Mouse (Mus musculus): Measurements from ENCODE around the gene Ccdc32.

The Ccdc32 gene

DNA sequence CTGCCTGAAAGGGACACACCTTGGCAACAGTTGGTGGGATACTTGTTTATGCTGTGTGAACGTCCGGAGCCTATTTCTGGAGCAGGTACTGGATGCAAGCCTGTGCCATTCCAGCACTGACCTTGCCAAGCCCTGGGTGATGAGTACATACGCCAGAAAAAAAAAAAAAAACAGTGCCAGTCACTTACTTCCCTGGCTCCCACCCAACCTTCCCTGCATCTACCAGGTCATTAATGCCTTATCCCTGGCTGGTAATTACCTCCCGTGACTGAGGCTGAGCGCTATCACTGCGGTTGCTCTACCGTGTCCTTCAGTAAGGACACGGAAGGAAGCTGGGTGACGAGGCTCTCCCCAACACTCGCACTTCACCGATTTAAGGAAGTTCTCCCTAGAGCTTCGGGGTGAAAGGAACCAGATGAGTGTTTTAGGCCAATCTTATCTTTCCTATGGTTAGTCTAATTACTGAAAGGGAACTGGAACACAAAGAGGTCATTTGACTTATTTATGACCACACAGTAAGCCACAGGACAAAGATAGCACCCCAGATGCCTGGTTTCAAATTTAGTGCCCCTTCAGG is 13.5 kb downstream of the Ccdc32 start:
- peak; percentile 29 for DNase-seq (ENCODE audit: low read depth)

DNA sequence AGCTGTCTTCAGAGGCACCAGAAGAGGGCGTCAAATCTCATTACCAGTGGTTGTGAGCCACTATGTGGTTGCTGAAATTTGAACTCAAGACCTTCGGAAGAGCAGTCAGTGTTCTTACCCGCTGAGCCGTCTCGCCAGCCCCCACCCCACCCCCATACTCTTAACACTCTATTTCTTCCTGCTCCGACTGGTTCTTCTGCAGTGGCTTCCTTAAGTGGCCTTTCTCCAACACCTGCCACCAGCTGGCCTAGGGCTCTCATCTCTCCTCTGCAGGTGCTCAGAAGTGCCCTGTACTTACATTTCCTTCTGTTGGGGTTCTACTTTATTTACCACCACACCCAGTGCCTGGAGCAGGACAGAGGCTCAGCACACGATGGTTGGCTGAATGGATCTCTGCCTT is 14.2 kb downstream of the Ccdc32 start:
- DNase-seq (ENCODE audit: low read depth): no peak

- no peak for DNase-seq (ENCODE audit: low read depth)
Observed at GRCm38 (mm10) chr2:119009376-119009775, 19.8 kb downstream of the Ccdc32 start.

GRCm38 (mm10) chr2:119006886-119007285 is 22.3 kb downstream of the Ccdc32 start:
- no peak for DNase-seq (ENCODE audit: low read depth)

GRCm38 (mm10) chr2:118999025-118999639 is 30.1 kb downstream of the Ccdc32 start:
- DNase-seq (ENCODE audit: low read depth): no peak

DNA sequence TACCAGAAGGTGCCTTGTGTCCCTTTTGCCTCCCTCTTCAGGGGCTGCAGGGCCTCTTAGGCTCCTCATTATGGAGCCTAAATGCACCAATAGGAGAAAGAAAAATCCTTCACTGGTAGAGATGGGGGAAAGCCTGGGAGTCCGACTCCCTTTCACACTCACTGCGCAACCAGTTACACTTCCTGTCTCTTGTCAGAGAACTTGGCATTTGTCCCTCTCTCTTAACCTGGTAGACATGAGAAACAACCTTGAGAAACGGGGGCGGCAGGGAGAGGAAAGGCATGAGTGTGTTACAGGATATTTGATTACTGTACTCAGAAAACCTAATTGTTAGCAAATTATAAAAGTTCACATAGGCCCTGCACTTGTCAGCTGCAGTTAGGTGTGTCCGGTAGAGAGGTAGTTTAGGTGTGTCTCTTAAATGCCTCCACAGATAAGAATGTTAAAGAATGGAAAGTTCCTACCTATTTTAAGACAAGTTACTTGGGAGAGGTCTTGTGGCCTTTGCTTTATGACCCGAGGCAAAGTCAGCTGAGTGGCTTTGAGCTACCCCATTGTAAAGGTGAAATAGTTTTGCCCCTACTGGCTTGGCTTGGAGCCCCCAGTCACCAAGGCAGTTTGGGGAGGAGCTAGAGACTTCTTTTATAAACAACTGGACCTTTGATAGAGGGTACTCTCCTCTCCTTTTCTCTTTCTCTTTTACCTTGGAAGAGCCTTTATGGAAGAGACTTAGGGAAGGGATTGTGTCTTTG is 30.9 kb downstream of the Ccdc32 start:
- no peak for DNase-seq (ENCODE audit: low read depth)

- no peak for DNase-seq (ENCODE audit: low read depth)
Observed at GRCm38 (mm10) chr2:118996798-118997105, 32.4 kb downstream of the Ccdc32 start.

DNA sequence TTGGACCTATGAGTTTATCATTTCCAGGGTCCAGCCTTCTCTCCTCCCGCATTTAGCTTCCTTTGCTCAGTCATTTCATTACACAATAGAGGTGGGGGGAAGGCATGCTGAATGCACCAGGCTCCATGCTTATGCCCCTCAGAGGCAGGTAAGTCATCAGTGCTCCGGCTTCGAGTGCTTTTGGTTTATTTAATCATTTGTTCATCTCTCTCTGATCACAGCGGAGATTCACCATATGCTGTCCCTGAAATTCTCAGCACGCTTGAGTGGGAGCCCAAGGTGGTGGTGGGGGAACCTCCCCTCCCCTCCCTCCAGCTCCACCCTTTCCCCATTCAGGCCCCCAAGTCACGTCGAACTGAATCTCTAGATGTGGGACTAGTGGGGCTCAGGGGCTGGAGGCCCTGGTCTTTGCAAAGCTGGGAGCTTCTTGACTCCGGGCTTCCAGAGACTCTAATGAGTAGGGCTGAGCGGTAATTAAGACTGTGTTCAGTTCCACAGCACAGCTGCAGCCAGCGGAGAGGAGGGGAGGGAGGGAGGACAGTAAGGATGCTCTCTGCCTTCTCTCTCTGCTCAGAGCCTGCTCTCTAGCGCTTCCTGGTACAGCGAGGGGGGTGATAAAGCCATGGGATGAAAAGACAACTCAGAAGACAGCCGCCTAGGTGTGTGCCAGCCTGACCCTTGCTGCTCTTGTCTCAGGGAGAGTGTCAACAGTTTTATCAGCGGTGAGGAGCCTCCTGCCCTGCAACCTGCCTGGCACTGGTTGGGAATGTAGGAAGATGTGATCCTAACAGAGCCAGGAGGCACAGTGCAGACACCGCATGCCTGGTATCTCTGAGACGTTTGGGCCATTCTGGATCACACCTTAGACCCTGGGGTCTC is 33.0 kb downstream of the Ccdc32 start:
- no peak for DNase-seq (ENCODE audit: low read depth)

DNA sequence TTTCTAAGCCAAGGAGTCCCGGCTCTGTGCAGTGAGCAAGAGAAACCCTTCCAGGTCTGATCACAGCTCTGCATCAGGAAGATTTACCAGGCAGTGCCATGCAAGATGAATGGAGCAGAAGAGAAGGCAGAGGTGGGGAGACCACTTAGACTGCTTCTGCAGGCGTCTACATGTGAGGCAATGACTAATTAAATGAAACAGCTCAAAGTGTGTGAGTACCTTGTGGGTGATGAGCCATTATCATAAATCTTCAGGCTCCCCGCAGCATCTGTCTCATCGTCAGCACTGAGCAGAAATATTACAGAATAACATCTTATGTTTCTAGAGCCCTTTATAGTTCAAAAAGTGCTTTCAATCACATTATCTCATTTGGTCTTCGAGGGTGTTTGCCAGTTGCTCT is 33.7 kb downstream of the Ccdc32 start:
- DNase-seq (ENCODE audit: low read depth): no peak

- DNase-seq (ENCODE audit: low read depth): no peak
Observed at GRCm38 (mm10) chr2:118983812-118984211, 45.4 kb downstream of the Ccdc32 start.

- DNase-seq (ENCODE audit: low read depth): no peak
Observed at GRCm38 (mm10) chr2:118980841-118981240, 48.4 kb downstream of the Ccdc32 start.

- peak; percentile 13 for DNase-seq (ENCODE audit: low read depth)
Observed at GRCm38 (mm10) chr2:118978064-118978463, 51.1 kb downstream of the Ccdc32 start.

DNA sequence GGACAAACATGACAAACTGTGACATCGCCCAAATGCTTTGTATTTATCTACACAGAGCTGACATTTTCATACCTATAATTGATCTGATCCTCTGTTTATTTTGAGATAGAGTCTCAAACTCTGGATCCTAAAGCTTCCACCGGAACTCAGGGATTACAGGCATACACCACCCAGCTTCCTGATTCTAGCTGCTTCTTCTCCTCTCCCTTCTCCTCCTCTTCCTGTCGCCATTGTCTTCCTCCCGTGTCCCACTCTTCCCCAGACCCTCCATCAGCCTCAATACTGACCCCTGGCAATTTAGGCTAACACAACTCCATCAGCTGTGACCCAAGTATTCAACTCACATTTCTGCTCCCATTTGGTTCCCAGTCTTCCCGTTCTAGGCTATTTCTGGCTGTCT is 52.3 kb downstream of the Ccdc32 start:
- peak; percentile 6 for DNase-seq (ENCODE audit: low read depth)

- peak; percentile 87 for DNase-seq (ENCODE audit: low read depth)
Observed at GRCm38 (mm10) chr2:118976282-118976929, 52.8 kb downstream of the Ccdc32 start.

DNA sequence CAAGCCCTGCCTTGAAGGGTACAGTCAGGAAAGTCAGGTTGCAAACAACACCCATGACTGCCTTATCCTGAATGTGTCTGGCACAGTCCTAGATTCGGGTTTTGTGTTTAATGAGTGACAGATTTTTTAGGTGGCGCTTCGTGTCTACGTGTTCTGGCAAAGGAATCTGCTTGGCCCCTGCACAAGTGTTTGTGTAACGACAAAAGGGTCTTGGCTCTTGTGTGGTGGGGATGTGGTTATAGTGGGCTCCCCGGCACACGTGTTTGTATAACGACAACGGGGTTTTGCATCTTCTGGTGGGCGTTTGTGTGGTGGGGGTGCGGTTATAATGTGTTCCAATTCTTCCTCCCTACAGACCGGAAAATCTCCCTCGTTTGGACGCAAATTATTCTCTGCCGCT is 53.3 kb downstream of the Ccdc32 start:
- peak; percentile 47 for DNase-seq (ENCODE audit: low read depth)

DNA sequence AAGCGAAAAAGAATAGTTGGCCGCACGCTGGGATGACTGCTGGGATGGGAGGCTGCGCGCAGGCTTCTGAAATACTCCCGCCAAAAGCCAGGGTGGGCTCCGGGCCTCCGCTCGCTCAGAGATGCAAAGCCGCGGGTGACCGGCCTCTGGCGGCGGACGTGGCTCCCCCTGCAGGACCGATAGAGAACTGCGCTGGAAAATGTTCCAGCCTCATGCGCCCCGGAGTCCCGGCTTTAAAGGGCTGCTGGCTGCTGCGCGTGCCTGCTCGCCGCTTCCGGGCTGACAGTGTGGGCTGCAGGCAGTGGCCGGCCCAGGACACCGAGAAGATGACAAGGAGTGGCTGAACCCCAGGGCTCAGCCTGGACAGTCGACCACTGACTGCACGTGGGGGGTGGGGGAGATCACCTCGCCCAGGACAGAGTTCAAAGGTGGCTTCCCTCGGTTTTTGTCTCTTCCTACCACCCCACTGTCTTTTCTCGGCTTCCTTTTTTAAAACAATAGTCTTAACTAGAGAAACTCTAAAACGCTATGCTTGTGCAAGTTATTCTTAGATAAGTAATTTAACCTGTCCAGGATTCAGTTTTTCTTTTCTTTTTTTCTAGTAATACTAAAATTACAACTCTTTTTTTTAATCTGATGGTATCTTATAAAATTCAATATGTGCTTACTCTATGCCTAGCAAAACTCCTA is 56.4 kb downstream of the Ccdc32 start:
- DNase-seq (ENCODE audit: low read depth): peak; percentile 88

GRCm38 (mm10) chr2:118972048-118972447 is 57.1 kb downstream of the Ccdc32 start:
- peak; percentile 9 for DNase-seq (ENCODE audit: low read depth)

DNA sequence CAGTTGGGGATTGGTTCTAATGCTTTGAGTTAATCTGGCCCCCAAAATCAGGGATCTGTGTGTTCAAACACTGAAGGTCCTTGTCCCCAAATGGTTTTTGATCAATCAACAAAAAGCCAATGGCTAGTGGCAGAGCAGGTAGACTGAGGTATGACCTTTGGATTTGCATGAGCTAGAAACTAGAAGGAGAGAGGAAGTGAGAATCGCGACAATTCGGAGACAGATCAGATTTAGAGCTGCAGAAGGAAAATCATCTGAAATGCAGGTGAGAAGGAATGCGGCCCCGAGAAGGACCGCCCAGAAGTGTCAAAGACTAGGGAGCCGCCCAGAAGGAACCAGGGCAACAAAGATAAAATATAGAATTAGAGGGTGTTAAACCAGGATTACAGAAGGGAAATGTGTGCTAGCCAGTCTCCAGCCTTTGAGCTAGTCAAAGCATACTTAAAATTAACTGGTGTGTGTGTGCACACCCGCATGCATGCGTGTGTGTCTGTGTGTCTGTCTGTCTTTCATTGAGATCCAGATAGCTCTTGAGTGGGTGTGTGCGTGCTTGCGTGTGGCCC is 59.5 kb downstream of the Ccdc32 start:
- no peak for DNase-seq (ENCODE audit: low read depth)
